Mouse (Mus musculus) lung, embryonic 16.5 days (tissue): ENCODE data around the gene Emc3. TPM values are rescaled to one million over a fixed set of nuclear protein-coding genes. Genes with fewer than 3 reads are reported as not detected.

Experiments used
- ATAC-seq: fragments of 200-750 bp; cut with Nextera tagmentation; 2 replicates; pipeline ENCODE4 v1.8.0; 2017; ENCODE audit warnings: low read depth, mild to moderate bottlenecking, moderate library complexity
- H3K27ac ChIP-seq: fragments of 300-500 bp; sonication (generic); 2 replicates; pipeline ENCODE4 v1.5.1; 2014; ENCODE audit warnings: mild to moderate bottlenecking, control low read depth, low read length
- H3K27me3 ChIP-seq: fragments of 300-500 bp; sonication (generic); 2 replicates; pipeline ENCODE4 v1.6.1; 2014; ENCODE audit warnings: low read depth, low read length, mixed read lengths; ENCODE audit not compliant: control insufficient read depth, insufficient read depth
- H3K36me3 ChIP-seq: fragments of 300-500 bp; sonication (generic); 2 replicates; pipeline ENCODE4 v1.6.1; 2014; ENCODE audit warnings: low read length; ENCODE audit not compliant: control insufficient read depth, insufficient read depth
- H3K4me1 ChIP-seq: fragments of 300-500 bp; sonication (generic); replicated peaks from 2 replicates; pipeline ENCODE4 v1.6.1; 2014; ENCODE audit warnings: low read length, mixed read lengths; ENCODE audit not compliant: control insufficient read depth, insufficient read depth
- H3K4me2 ChIP-seq: fragments of 300-500 bp; sonication (generic); 2 replicates; pipeline ENCODE4 v1.6.1; 2014; ENCODE audit warnings: low read depth, low read length, control low read depth
- H3K4me3 ChIP-seq: fragments of 300-500 bp; sonication (generic); 2 replicates; pipeline ENCODE4 v1.5.1; 2014; ENCODE audit warnings: mild to moderate bottlenecking, low read length, control low read depth
- H3K9ac ChIP-seq: fragments of 300-500 bp; sonication (generic); 2 replicates; pipeline ENCODE4 v1.6.1; 2014; ENCODE audit warnings: low read length, control low read depth
- H3K9me3 ChIP-seq: fragments of 300-500 bp; sonication (generic); 2 replicates; pipeline ENCODE4 v1.6.1; 2016; ENCODE audit warnings: low read length; ENCODE audit not compliant: control insufficient read depth
- WGBS: fragments of 180-500 bp; shearing (Covaris S2); extraction: QIAGEN DNeasy Blood & Tissue Kit; methylation state at CpG from one replicate; pipeline ENCODE4 v1.1.7; 2014; 5-methylcytosine and 5-hydroxymethylcytosine counted together
- polyA plus RNA-seq: library from polyadenylated mRNA; unstranded; fragments of >200 nt; fragmentation: Nextera tagmentation; extraction: Ambion mirVana; gene quantifications from 2 replicates; pipeline ENCODE4 v1.2.1, GENCODE M21; 2015

The Emc3 gene
- polyA plus RNA-seq, 1 experiment from 2014 or later: 108 TPM

DNA sequence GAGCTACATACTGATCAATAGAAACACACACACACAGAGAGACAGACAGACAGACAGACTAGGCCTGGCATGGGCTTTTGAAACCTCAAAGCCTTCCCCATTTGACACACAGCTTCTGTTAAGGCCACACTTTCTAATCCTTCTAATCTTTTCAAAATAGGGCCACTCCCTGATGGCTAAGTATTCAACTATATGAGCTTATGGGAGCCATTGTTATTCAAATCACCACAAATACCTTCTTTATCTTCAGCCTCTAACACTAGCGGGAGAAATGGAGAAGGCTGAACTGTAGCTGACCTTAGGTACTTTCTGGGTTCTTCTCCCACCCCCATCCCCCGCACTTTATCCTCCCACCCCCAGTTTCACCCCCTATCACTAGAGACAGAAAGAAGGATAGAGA, 28.7 kb downstream of the Emc3 start:
- no peaks in the 10 kb centered on the region; the same call in 1 of the 2 replicates for H3K4me1 ChIP-seq
- no peak overlapping the region for H3K4me3 ChIP-seq
- H3K4me2 ChIP-seq: no peak overlapping the region
- H3K27me3 ChIP-seq: peaks cover 21% of the 10 kb centered on the region
- ATAC-seq: no peak
- H3K9me3 ChIP-seq: no peaks in the 10 kb centered on the region
- no peak overlapping the region for H3K27ac ChIP-seq
- H3K9ac ChIP-seq: no peak overlapping the region
- 65% methylated on average over 2 of the region's 2 CpGs for WGBS
- no peaks in the 10 kb centered on the region for H3K36me3 ChIP-seq

DNA sequence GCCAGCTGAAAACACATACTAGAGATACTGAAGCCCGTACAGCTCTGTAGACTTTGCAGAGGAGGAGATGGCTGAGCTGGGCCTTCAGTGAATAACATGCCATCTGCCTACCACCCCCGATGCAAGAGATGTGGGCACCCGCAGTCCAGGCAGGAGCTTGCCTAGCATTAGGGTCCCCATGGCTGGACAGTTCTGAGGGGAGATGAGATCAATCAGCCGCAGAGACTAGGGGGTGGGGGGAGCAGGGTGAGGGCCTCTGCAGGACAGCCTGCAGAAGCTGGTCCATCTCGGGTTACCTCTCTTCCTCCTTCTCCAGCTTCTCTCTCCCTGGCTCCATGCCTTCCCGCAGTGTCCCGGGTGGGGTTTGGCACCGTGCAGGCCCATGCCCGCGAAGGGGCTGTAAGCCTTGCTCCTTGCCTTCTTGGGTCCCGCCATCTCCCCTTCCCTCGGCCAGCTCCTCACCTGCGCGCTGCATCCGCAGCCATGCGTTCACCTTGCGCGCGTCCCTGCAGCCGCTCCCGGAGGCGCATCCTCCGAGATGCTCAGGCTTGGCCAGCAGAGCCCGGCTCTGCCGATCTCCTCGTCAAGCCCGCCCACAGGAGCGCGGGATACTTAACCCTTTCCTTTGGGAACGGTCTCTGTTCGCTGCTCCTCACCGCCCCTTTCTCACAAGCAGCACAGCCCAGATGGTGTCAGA, 29.9 kb downstream of the Emc3 start, which contains the start of gene Prrt3:
Gene Prrt3 (minus strand): TSS at position 544 of the 697 bp plus-strand sequence.
- 4% methylated on average over 32 of the region's 32 CpGs for WGBS
- Histone ChIP-seq H3K36me3 (no peaks in the 10 kb centered on the region), H3K4me1 (no peaks in the 10 kb centered on the region; the same call in 1 of the 2 replicates), H3K9ac (peak within 1 kb of the TSS; percentile 37; the same call in 1 of the 2 replicates), H3K27me3 (peaks cover 22% of the 10 kb centered on the region), H3K9me3 (no peaks in the 10 kb centered on the region), H3K4me3 (peak within 1 kb of the TSS; percentile 32), H3K27ac (no peak within 1 kb of the TSS), H3K4me2 (peak within 1 kb of the TSS; percentile 42)
- ATAC-seq: no peak

DNA sequence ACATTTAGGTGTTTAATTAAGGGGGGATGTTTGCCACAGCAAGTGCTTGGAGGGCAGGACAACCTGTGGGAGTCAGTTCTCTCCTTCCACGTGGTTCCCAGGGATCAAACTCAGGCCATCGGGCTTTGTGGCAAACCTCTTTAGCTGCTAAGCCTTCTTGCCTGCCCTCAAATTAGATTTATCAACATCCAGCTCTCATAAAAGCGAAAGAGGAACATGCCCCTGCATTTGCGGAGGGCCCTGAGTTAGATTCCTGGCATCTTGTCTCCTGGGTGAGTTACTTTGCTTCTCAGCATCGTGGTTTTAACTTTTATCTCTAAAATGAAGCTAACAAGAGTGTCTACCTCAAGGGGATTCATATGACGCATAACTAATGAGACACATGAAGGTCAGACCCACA, 32.1 kb downstream of the Emc3 start:
- no peak overlapping the region for H3K27ac ChIP-seq
- H3K9me3 ChIP-seq: no peaks in the 10 kb centered on the region
- H3K36me3 ChIP-seq: no peaks in the 10 kb centered on the region
- H3K9ac ChIP-seq: no peak overlapping the region
- peaks cover 6% of the 10 kb centered on the region for H3K4me1 ChIP-seq
- no peak for ATAC-seq
- WGBS: 65% methylated on average over 6 of the region's 6 CpGs
- no peak overlapping the region for H3K4me2 ChIP-seq
- H3K27me3 ChIP-seq: peaks cover 39% of the 10 kb centered on the region
- H3K4me3 ChIP-seq: no peak overlapping the region

DNA sequence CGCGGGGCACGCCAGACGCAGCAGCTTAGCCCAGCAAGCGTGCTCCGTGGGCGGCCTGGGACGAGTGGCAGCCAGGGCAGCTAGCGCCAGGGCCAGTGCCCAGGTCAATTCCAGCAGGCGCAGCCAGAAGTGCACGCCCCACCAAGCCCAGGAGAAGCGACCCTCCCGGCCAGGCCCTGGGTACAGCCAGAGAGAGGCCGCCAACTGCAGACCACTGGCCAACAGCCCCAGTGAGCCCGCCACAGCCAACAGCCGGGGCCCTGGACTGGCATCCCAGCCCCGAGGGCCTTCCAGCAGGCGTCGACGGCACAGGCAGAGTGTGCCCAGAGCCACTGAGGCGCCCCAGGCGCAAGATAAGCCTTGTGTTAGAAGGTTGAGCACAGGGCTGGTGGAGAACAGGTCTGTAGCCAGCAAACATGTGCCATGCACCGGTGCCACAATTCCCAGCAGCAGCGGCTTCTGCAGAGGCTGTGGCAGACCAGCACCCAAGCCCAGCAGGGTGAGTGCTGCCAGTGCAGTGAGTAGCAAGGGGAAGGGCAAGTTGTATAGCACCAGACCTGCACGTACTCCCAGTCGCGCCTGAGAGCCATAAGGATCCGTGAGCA, 36.3 kb downstream of the Emc3 start:
- H3K27me3 ChIP-seq: peaks cover 18% of the 10 kb centered on the region
- WGBS: 33% methylated on average over 28 of the region's 28 CpGs
- peak overlapping the region; percentile 51 for H3K4me3 ChIP-seq
- no peak overlapping the region for H3K27ac ChIP-seq
- H3K4me2 ChIP-seq: peak overlapping the region; percentile 82
- no peaks in the 10 kb centered on the region for H3K9me3 ChIP-seq
- peaks cover 6% of the 10 kb centered on the region for H3K4me1 ChIP-seq
- peak; percentile 31; the same call in 1 of the 2 replicates for ATAC-seq
- H3K36me3 ChIP-seq: no peaks in the 10 kb centered on the region; the same call in 1 of the 2 replicates
- no peak overlapping the region; the same call in 1 of the 2 replicates for H3K9ac ChIP-seq

DNA sequence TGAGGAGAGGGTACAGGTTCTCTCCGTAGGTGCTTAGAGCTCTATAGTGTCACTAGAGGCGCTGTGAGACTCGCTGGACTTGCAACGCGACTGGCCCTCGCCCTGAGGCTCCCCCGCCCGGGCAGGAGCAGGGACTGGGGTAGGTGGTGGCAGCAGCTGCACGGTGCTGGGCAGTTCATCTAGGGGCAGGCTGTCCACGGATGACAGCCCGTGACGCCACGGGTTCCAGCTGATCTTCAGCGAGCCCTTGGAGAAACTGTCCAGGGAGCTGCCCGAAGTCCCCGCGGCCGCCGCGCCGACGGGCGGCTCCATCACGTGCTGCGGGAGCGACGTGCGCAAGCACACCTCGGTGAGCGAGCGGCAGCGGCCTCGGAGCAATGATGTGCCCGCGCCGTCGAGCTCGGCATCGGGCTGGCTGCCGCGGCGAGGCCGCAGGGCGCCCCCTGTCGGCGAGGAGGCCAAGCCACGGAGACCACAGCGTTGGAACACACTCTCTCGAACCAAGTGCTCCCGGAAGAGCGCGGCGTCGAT, 37.1 kb downstream of the Emc3 start:
- H3K27ac ChIP-seq: no peak overlapping the region
- under 1% methylated on average over 54 of the region's 54 CpGs for WGBS
- peak overlapping the region; percentile 67 for H3K9ac ChIP-seq

DNA sequence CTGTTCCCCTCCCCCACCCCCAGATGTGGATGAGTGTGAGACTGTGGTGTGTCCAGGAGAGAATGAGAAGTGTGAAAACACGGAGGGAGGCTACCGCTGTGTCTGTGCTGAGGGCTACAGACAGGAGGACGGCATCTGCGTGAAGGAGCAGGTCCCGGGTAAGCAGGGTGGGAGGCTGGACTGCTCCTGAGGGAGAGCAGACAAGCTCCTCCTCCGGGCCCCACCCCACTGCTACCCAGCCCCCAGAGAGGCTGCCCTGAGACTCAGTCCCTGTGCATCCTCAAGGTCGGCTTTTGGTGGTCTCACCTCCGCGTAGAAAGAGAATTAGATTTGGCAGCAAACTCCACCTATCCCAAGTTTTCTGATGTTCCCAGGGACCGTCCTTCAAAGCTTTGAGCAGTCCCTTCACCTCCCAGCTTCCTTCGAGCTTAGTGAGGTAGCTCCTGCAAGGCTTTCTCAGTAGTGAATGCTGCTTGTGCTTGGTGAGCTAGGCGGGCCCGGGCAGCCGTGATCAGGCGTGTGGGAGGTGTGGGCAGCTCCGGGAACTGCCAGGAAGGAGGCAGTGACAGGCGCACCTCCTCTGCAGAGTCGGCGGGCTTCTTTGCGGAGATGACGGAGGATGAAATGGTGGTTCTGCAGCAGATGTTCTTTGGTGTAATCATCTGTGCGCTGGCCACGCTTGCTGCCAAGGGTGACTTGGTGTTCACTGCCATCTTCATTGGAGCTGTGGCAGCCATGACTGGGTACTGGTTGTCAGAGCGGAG, 39.2 kb downstream of the Emc3 start:
- Histone ChIP-seq H3K4me3 (no peak overlapping the region), H3K27me3 (peaks cover 18% of the 10 kb centered on the region), H3K9ac (no peak overlapping the region), H3K36me3 (no peaks in the 10 kb centered on the region; the same call in 1 of the 2 replicates), H3K9me3 (no peaks in the 10 kb centered on the region), H3K4me2 (no peak overlapping the region), H3K27ac (no peak overlapping the region), H3K4me1 (peaks cover 12% of the 10 kb centered on the region)
- 72% methylated on average over 24 of the region's 24 CpGs for WGBS
- ATAC-seq: no peak

More for the DNA sequence above, 37.1 kb downstream of the Emc3 start:
- H3K4me2 ChIP-seq: peak overlapping the region; percentile 82
- peaks cover 6% of the 10 kb centered on the region for H3K4me1 ChIP-seq
- ATAC-seq: peak; percentile 81
- peaks cover 18% of the 10 kb centered on the region for H3K27me3 ChIP-seq
- no peaks in the 10 kb centered on the region; the same call in 1 of the 2 replicates for H3K36me3 ChIP-seq
- peak overlapping the region; percentile 51 for H3K4me3 ChIP-seq
- no peaks in the 10 kb centered on the region for H3K9me3 ChIP-seq

DNA sequence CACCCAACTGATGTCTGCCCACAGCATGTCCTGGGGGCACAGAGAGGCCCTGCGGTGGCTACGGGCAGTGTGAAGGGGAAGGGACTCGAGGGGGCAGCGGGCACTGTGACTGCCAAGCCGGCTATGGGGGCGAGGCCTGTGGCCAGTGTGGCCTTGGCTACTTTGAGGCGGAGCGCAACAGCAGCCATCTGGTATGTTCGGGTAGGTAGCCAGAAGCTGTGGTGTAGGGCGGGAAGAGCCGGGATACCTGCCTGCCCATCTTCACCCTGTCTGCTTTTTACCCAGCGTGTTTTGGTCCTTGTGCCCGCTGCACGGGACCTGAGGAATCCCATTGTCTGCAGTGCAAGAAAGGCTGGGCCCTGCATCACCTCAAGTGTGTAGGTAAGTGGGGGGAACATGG, 42.0 kb downstream of the Emc3 start:
- Histone ChIP-seq H3K4me1 (peaks cover 9% of the 10 kb centered on the region), H3K4me3 (no peak overlapping the region), H3K27ac (no peak overlapping the region), H3K36me3 (no peaks in the 10 kb centered on the region; the same call in 1 of the 2 replicates), H3K9ac (no peak overlapping the region), H3K4me2 (no peak overlapping the region), H3K27me3 (no peaks in the 10 kb centered on the region), H3K9me3 (no peaks in the 10 kb centered on the region)
- 93% methylated on average over 14 of the region's 14 CpGs for WGBS
- no peak for ATAC-seq

DNA sequence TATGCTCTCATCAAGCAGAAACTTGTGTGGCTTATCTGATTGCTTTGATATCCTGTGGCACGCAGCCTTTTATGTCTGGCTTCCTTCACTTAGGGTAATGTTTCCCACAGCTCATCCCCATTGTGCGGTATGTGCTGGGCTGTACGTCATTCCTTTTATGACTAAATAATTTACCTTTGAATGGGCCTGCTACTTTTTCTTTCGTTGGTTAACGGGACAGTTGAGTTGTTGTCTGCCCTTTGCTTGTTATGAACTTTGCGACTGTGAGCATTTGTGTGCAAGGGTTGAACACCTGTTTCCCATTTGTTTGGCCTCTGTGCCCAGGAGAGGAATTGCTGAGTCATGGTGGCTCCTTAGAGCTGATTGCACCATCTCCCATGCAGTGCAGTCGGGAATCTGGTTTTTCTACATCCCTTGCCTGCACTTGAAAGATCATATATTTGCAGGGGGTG, 44.3 kb downstream of the Emc3 start:
- no peak overlapping the region for H3K4me2 ChIP-seq
- no peak overlapping the region for H3K9ac ChIP-seq
- no peaks in the 10 kb centered on the region for H3K9me3 ChIP-seq
- peak overlapping the region; percentile 63; the same call in 1 of the 2 replicates for H3K27ac ChIP-seq
- H3K27me3 ChIP-seq: peaks cover 7% of the 10 kb centered on the region; the same call in 1 of the 2 replicates
- peaks cover 21% of the 10 kb centered on the region for H3K4me1 ChIP-seq
- peak; percentile 9; the same call in 1 of the 2 replicates for ATAC-seq
- 47% methylated on average over 7 of the region's 7 CpGs for WGBS
- H3K4me3 ChIP-seq: no peak overlapping the region
- H3K36me3 ChIP-seq: no peaks in the 10 kb centered on the region
